Mouse (Mus musculus) MEL (cell line): ENCODE data around the gene Cgref1. TPM values are rescaled to one million over a fixed set of nuclear protein-coding genes. Genes with fewer than 3 reads are reported as not detected.

Experiments used
- DNase-seq: peaks from one replicate; pipeline ENCODE4 v3.0.0; 2011; ENCODE audit warnings: low read depth, low spot score
- H3K27ac ChIP-seq: 2 replicates; pipeline ENCODE4 v1.5.1; 2012; ENCODE audit warnings: low read depth, mild to moderate bottlenecking, control low read depth, low read length, moderate library complexity; ENCODE audit not compliant: control insufficient read depth
- H3K27me3 ChIP-seq, 2 experiments: fragments of 150-350 bp in 1 of 2; sonication (generic) in 1 of 2; 2 replicates each; pipeline ENCODE4 v1.6.1; 2012; ENCODE audit warnings: low read length in 2 of 2, mild to moderate bottlenecking in 2 of 2, improper control_type of control experiment in 1 of 2, moderate library complexity in 1 of 2; ENCODE audit not compliant: insufficient read depth in 2 of 2, control insufficient read depth in 1 of 2
- H3K36me3 ChIP-seq, 2 experiments: 2 replicates each; pipeline ENCODE4 v1.6.1; 2012 to 2014; ENCODE audit warnings: low read length in 2 of 2, improper control_type of control experiment in 1 of 2, inconsistent platforms in 1 of 2, mild to moderate bottlenecking in 1 of 2; ENCODE audit not compliant: insufficient read depth in 2 of 2, control insufficient read depth in 1 of 2
- H3K4me1 ChIP-seq, 2 experiments: fragments of 150-350 bp in 1 of 2; sonication (generic) in 1 of 2; 2 replicates each; pipeline ENCODE4 v1.6.1; 2012; ENCODE audit warnings: low read length in 2 of 2, improper control_type of control experiment in 1 of 2, mild to moderate bottlenecking in 1 of 2; ENCODE audit not compliant: insufficient read depth in 2 of 2, control insufficient read depth in 1 of 2
- H3K4me3 ChIP-seq, 2 experiments: fragments of 150-350 bp in 1 of 2; sonication (generic) in 1 of 2; 2 replicates each; pipeline ENCODE4 v1.5.1; 2012; ENCODE audit warnings: low read depth in 2 of 2, low read length in 2 of 2, mild to moderate bottlenecking in 2 of 2, moderate library complexity in 2 of 2, control low read depth in 1 of 2, improper control_type of control experiment in 1 of 2; ENCODE audit not compliant: control insufficient read depth in 1 of 2, insufficient read depth in 1 of 2
- H3K79me2 ChIP-seq: 2 replicates; pipeline ENCODE4 v1.6.1; 2012; ENCODE audit warnings: mild to moderate bottlenecking, low read length, moderate library complexity; ENCODE audit not compliant: control insufficient read depth, poor library complexity, insufficient read depth
- H3K9ac ChIP-seq: 2 replicates; pipeline ENCODE4 v1.6.1; 2012; ENCODE audit warnings: low read depth, mild to moderate bottlenecking, control low read depth, low read length, moderate library complexity; ENCODE audit not compliant: control insufficient read depth, poor library complexity, severe bottlenecking
- H3K9me3 ChIP-seq: fragments of 150-350 bp; sonication (generic); replicated peaks from 2 replicates; pipeline ENCODE4 v1.6.1; 2012; ENCODE audit warnings: mild to moderate bottlenecking, low read length, improper control_type of control experiment, moderate library complexity; ENCODE audit not compliant: insufficient read depth
- BHLHE40 ChIP-seq: IDR thresholded peaks from 2 replicates; pipeline ENCODE4 v1.6.1; 2012; ENCODE audit warnings: low read depth, mild to moderate bottlenecking, inconsistent platforms, low read length, improper control_type of control experiment, borderline replicate concordance
- CHD1 ChIP-seq: IDR thresholded peaks from 2 replicates; pipeline ENCODE4 v1.6.1; 2012; ENCODE audit warnings: low read depth, mild to moderate bottlenecking, inconsistent platforms, low read length, improper control_type of control experiment
- CHD2 ChIP-seq: IDR thresholded peaks from 2 replicates; pipeline ENCODE4 v1.6.1; 2011; ENCODE audit warnings: low read length, improper control_type of control experiment
- ELF1 ChIP-seq: IDR thresholded peaks from 2 replicates; pipeline ENCODE4 v1.6.1; 2014; ENCODE audit warnings: low read depth, mild to moderate bottlenecking, inconsistent platforms, low read length, improper control_type of control experiment, moderate library complexity
- EP300 ChIP-seq, 2 experiments: IDR thresholded peaks; 2 replicates each; pipeline ENCODE4 v1.6.1; 2011; ENCODE audit warnings: improper control_type of control experiment in 2 of 2, low read length in 2 of 2, low read depth in 1 of 2, mild to moderate bottlenecking in 1 of 2
- HCFC1 ChIP-seq: IDR thresholded peaks from 2 replicates; pipeline ENCODE4 v1.6.1; 2012; ENCODE audit warnings: low read depth, mild to moderate bottlenecking, inconsistent platforms, low read length, improper control_type of control experiment, moderate library complexity
- MAX ChIP-seq: IDR thresholded peaks from 2 replicates; pipeline ENCODE4 v1.6.1; 2011; ENCODE audit warnings: low read length, improper control_type of control experiment
- MEF2A ChIP-seq: IDR thresholded peaks from 2 replicates; pipeline ENCODE4 v1.6.1; 2014; ENCODE audit warnings: low read depth, mild to moderate bottlenecking, inconsistent platforms, low read length, improper control_type of control experiment; ENCODE audit not compliant: poor library complexity, insufficient replicate concordance, severe bottlenecking; ENCODE audit errors: extremely low read depth
- MXI1 ChIP-seq: IDR thresholded peaks from 2 replicates; pipeline ENCODE4 v1.6.1; 2011; ENCODE audit warnings: mild to moderate bottlenecking, low read depth, low read length, improper control_type of control experiment
- MYB ChIP-seq: IDR thresholded peaks from 2 replicates; pipeline ENCODE4 v1.6.1; 2011; ENCODE audit warnings: mild to moderate bottlenecking, low read depth, low read length, improper control_type of control experiment
- NRF1 ChIP-seq: IDR thresholded peaks from 2 replicates; pipeline ENCODE4 v1.6.1; 2014; ENCODE audit warnings: low read depth, mild to moderate bottlenecking, inconsistent platforms, low read length, improper control_type of control experiment, moderate library complexity; ENCODE audit not compliant: poor library complexity, insufficient read depth, severe bottlenecking
- POLR2AphosphoS2 ChIP-seq: IDR thresholded peaks from 2 replicates; pipeline ENCODE4 v1.6.1; 2011; ENCODE audit warnings: low read length, improper control_type of control experiment
- RCOR1 ChIP-seq: IDR thresholded peaks from 2 replicates; pipeline ENCODE4 v1.6.1; 2012; ENCODE audit warnings: low read depth, mild to moderate bottlenecking, inconsistent platforms, low read length, improper control_type of control experiment
- SIN3A ChIP-seq: IDR thresholded peaks from 2 replicates; pipeline ENCODE4 v1.6.1; 2012; ENCODE audit warnings: low read length, improper control_type of control experiment, inconsistent platforms
- SMC3 ChIP-seq: IDR thresholded peaks from 2 replicates; pipeline ENCODE4 v1.6.1; 2011; ENCODE audit warnings: low read depth, low read length, improper control_type of control experiment
- TAL1 ChIP-seq: IDR thresholded peaks from 2 replicates; pipeline ENCODE4 v1.6.1; 2012; ENCODE audit warnings: mild to moderate bottlenecking, inconsistent platforms, low read length, moderate library complexity, mixed read lengths
- TBP ChIP-seq: IDR thresholded peaks from 2 replicates; pipeline ENCODE4 v1.8.0; 2011; ENCODE audit warnings: low read depth, low read length, improper control_type of control experiment
- USF2 ChIP-seq, 2 experiments: IDR thresholded peaks; 2 replicates each; pipeline ENCODE4 v1.6.1; 2011 to 2012; ENCODE audit warnings: improper control_type of control experiment in 2 of 2, low read length in 2 of 2, borderline replicate concordance in 1 of 2, inconsistent platforms in 1 of 2, low read depth in 1 of 2, mild to moderate bottlenecking in 1 of 2; ENCODE audit not compliant: insufficient read depth in 1 of 2
- ZC3H11A ChIP-seq: IDR thresholded peaks from 2 replicates; pipeline ENCODE4 v1.6.1; 2012; ENCODE audit warnings: low read depth, mild to moderate bottlenecking, inconsistent platforms, low read length, improper control_type of control experiment
- ZMIZ1 ChIP-seq: IDR thresholded peaks from 2 replicates; pipeline ENCODE4 v1.6.1; 2012; ENCODE audit warnings: low read depth, mild to moderate bottlenecking, inconsistent platforms, low read length, improper control_type of control experiment, moderate library complexity
- polyA plus RNA-seq, 2 experiments: library from polyadenylated mRNA; stranded (reverse) in 1 of 2; unstranded in 1 of 2; fragments of >175 nt in 1 of 2; fragments of >200 nt in 1 of 2; gene quantifications; 2 replicates each; pipeline versions ENCODE4 v1.2.1 to v1.2.4; 2012; ENCODE audit warnings: low replicate concordance in 2 of 2, low read depth in 1 of 2; ENCODE audit not compliant: insufficient read length in 2 of 2, insufficient read depth in 1 of 2, missing spikeins in 1 of 2
- total RNA-seq: library from RNA; depleted of rRNA; stranded (reverse); fragments of 300-350 nt; gene quantifications from 2 replicates; pipeline ENCODE4 v1.2.3, GENCODE M21; 2012

Cgref1 gene
- total and polyA plus RNA-seq, 3 experiments = 1.4 TPM; not detected in 2

DNA sequence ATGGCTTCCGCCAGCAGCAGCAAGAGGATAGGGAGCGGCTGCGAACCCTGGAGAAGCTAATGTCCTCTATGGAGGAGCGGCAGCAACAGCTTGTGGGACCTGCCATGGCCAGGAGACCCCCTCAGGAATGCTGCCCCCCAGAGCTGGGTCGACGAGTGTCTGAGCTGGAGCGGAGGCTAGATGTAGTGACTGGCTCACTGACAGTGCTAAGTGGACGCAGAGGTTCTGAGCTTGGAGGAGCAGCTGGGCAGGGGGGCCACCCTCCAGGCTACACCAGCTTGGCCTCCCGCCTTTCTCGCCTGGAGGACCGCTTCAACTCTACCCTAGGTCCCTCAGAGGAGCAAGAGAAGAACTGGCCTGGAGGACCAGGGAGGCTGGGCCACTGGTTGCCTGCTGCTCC is 28.0 kb downstream of the Cgref1 start:
- no peak for TF ChIP-seq RCOR1
- TF ChIP-seq MAX = no peak
- TF ChIP-seq TAL1 = no peak
- TF ChIP-seq SIN3A = no peak
- no peak for TF ChIP-seq POLR2AphosphoS2
- no peak for TF ChIP-seq ZMIZ1
- TF ChIP-seq CHD1 = no peak
- no peak for TF ChIP-seq ELF1
- Histone ChIP-seq H3K4me1 (peaks cover 16 to 37% of the 10 kb centered on the region in 2 experiments), H3K9me3 (no peaks in the 10 kb centered on the region), H3K79me2 (peaks cover 5% of the 10 kb centered on the region), H3K27ac (no peak overlapping the region), H3K4me3 (no peak overlapping the region), H3K27me3 (no peaks in the 10 kb centered on the region), H3K36me3 (peaks cover 0 to 22% of the 10 kb centered on the region in 2 experiments; a peak in 2 of 4 replicates), H3K9ac (no peak overlapping the region)
- DNase-seq = no peak

GRCm38 (mm10) chr5:30916841-30917240 is 28.6 kb downstream of the Cgref1 start:
- Histone ChIP-seq H3K27ac (peak overlapping the region; percentile 95), H3K27me3 (no peaks in the 10 kb centered on the region), H3K9me3 (no peaks in the 10 kb centered on the region), H3K4me3 (no peak overlapping the region; a peak in 1 of 4 replicates), H3K4me1 (peaks cover 16 to 39% of the 10 kb centered on the region in 2 experiments), H3K79me2 (peaks cover under 1% of the 10 kb centered on the region; the same call in 1 of the 2 replicates), H3K9ac (no peak overlapping the region; the same call in 1 of the 2 replicates), H3K36me3 (peaks cover 0 to 22% of the 10 kb centered on the region in 2 experiments; a peak in 2 of 4 replicates)
- DNase-seq = no peak
- TF ChIP-seq RCOR1 = no peak
- TF ChIP-seq HCFC1 = no peak
- TF ChIP-seq SMC3 = no peak
- no peak for TF ChIP-seq MEF2A
- no peak for TF ChIP-seq USF2 (IDR thresholded peaks at IDR 0.05; ENCODE audit: borderline replicate concordance in 1 of 2, insufficient read depth in 1 of 2, low read depth in 1 of 2, low read length in 2 of 2)
- TF ChIP-seq POLR2AphosphoS2 = no peak
- TF ChIP-seq ZC3H11A = no peak
- no peak for TF ChIP-seq CHD2
- no peak for TF ChIP-seq BHLHE40
- TF ChIP-seq NRF1 = no peak
- TF ChIP-seq MYB = no peak
- no peak for TF ChIP-seq ELF1
- TF ChIP-seq SIN3A = no peak
- no peak for TF ChIP-seq TBP
- TF ChIP-seq MXI1 = no peak
- no peak for TF ChIP-seq EP300 (IDR thresholded peaks at IDR 0.05; ENCODE audit: low read depth in 1 of 2, low read length in 2 of 2)
